Comparison of ENCODE assay signal across 15 mouse cellular contexts in the genomic region with DNA sequence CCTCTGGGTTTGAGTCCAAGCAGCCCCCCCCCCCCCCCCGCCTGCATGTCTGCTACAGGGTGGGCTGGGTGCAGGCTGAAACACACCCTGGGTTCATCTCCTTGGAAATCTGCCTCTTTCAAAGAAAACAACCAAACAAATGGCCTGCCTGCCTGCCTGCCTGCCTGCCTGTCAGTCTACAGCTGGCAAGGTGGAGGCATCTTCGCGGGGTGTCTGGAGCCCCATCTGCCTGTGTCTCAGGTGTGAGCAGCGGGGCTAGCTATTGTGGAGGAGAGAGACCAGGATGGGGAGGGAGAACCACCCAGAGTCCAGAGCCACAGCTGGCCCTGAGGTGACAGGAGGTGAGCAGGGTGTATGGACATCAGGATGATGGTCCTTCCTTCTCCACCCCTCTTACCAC. TPM values are rescaled to one million over a fixed set of nuclear protein-coding genes. Genes with fewer than 3 reads are reported as not detected.
DNase-seq lines count a peak whose midpoint lies in the region; ATAC-seq and TF ChIP-seq lines count a peak whose summit lies in the region.
"Had no signal": no experiment of that assay in that cellular context is flagged by ENCODE, and none has a peak within 500 bp of the region (broad histone marks: within the 10 kb centered on the region; RNA-seq: fewer than 3 reads in every experiment).

No protein-coding gene starts in this region.

- peak overlapping the region; percentile 10; the same call in 1 of the 2 replicates for H3K27ac ChIP-seq in hindbrain, embryonic 11.5 days (ENCODE audit: low read depth, low read length)
- H3K27ac ChIP-seq in hindbrain, postnatal 0 days = no peak overlapping the region
- H3K27ac ChIP-seq in neural tube, embryonic 13.5 days (replicated peaks) = peak overlapping the region; percentile 23; the same call in 1 of the 2 replicates
- H3K27ac ChIP-seq in limb, embryonic 12.5 days = no peak overlapping the region
- H3K27ac ChIP-seq: stomach, postnatal 0 days had no signal

- DNase-seq in cerebellum, adult 18-20 months = peak; percentile 57
- DNase-seq in cerebellum, postnatal 4 days (ENCODE audit: low spot score in 2 of 2) = no peak
- no peak for DNase-seq in hindbrain, embryonic 11.5 days (ENCODE audit: low spot score)
- no peak for DNase-seq in hindbrain, postnatal 0 days (ENCODE audit: low spot score)
- DNase-seq in neural tube, embryonic 10.5 days (ENCODE audit: extremely low spot score, low spot score) = no peak
- DNase-seq: gastrocnemius, postnatal 14 days; kidney, postnatal 10 days; liver, postnatal 0 days; lung, postnatal 4 days; retina, postnatal 1 day; spleen, adult 18-20 months had no signal

- H3K4me1 ChIP-seq in hindbrain, embryonic 11.5 days (replicated peaks; ENCODE audit: control insufficient read depth, insufficient read depth, low read length) = peaks cover 68% of the 10 kb centered on the region
- H3K4me1 ChIP-seq in hindbrain, postnatal 0 days (ENCODE audit: insufficient read depth, low read length) = peaks cover 52% of the 10 kb centered on the region
- H3K4me1 ChIP-seq in neural tube, embryonic 13.5 days (replicated peaks) = peaks cover 100% of the 10 kb centered on the region
- peaks cover 85% of the 10 kb centered on the region for H3K4me1 ChIP-seq in limb, embryonic 12.5 days (replicated peaks)

- no peak overlapping the region for H3K4me3 ChIP-seq in hindbrain, embryonic 11.5 days (ENCODE audit: low read depth, low read length)
- no peak overlapping the region for H3K4me3 ChIP-seq in hindbrain, postnatal 0 days (ENCODE audit: low read length)
- H3K4me3 ChIP-seq in neural tube, embryonic 13.5 days = no peak overlapping the region
- no peak overlapping the region for H3K4me3 ChIP-seq in limb, embryonic 12.5 days (replicated peaks)

- H3K9me3 ChIP-seq in hindbrain, embryonic 11.5 days (ENCODE audit: control insufficient read depth, low read length) = no peaks in the 10 kb centered on the region
- H3K9me3 ChIP-seq in hindbrain, postnatal 0 days (ENCODE audit: low read length) = no peaks in the 10 kb centered on the region
- H3K9me3 ChIP-seq in neural tube, embryonic 13.5 days = no peaks in the 10 kb centered on the region
- H3K9me3 ChIP-seq in limb, embryonic 12.5 days = no peaks in the 10 kb centered on the region

- 87% methylated on average over 4 of the region's 4 CpGs for WGBS in hindbrain, embryonic 11.5 days
- 69% methylated on average over 4 of the region's 4 CpGs for WGBS in hindbrain, postnatal 0 days
- 58% methylated on average over 4 of the region's 4 CpGs for WGBS in neural tube, embryonic 13.5 days
- WGBS in limb, embryonic 12.5 days = 70% methylated on average over 4 of the region's 4 CpGs

- H3K9ac ChIP-seq in hindbrain, embryonic 11.5 days (ENCODE audit: low read depth, low read length) = no peak overlapping the region
- H3K9ac ChIP-seq in hindbrain, postnatal 0 days (replicated peaks; ENCODE audit: low read length) = no peak overlapping the region
- no peak overlapping the region; the same call in 1 of the 2 replicates for H3K9ac ChIP-seq in neural tube, embryonic 13.5 days
- H3K9ac ChIP-seq in limb, embryonic 12.5 days (replicated peaks) = 0 out of 2 replicates have a peak overlapping the region, but pooled peaks have one; percentile 31
- H3K9ac ChIP-seq: liver, postnatal 0 days had no signal

- ATAC-seq in hindbrain, embryonic 11.5 days (ENCODE audit: low FRiP score) = no peak
- no peak for ATAC-seq in hindbrain, postnatal 0 days
- no peak for ATAC-seq in neural tube, embryonic 13.5 days (ENCODE audit: low read depth)
- no peak for ATAC-seq in limb, embryonic 12.5 days (ENCODE audit: insufficient number of reproducible peaks, insufficient read depth, low FRiP score, low TSS enrichment, low read depth)
- ATAC-seq in megakaryocyte progenitor cell, adult 5-6 weeks (replicated peaks; ENCODE audit: poor library complexity) = no peak
- ATAC-seq: liver, postnatal 0 days had no signal

- H3K36me3 ChIP-seq in hindbrain, embryonic 11.5 days (ENCODE audit: control insufficient read depth, insufficient read depth, low read length) = no peaks in the 10 kb centered on the region
- no peaks in the 10 kb centered on the region for H3K36me3 ChIP-seq in hindbrain, postnatal 0 days (ENCODE audit: insufficient read depth, low read length)
- H3K36me3 ChIP-seq in neural tube, embryonic 13.5 days = peaks cover 8% of the 10 kb centered on the region; the same call in 1 of the 2 replicates
- H3K36me3 ChIP-seq in limb, embryonic 12.5 days = peaks cover 25% of the 10 kb centered on the region

- no peaks in the 10 kb centered on the region for H3K27me3 ChIP-seq in hindbrain, embryonic 11.5 days (ENCODE audit: control insufficient read depth, insufficient read depth, low read length)
- no peaks in the 10 kb centered on the region for H3K27me3 ChIP-seq in hindbrain, postnatal 0 days (ENCODE audit: insufficient read depth, low read length)
- H3K27me3 ChIP-seq in neural tube, embryonic 13.5 days = no peaks in the 10 kb centered on the region
- H3K27me3 ChIP-seq in limb, embryonic 12.5 days = 0 out of 2 replicates have a peak, but pooled peaks cover 5% of the 10 kb centered on the region

- H3K4me2 ChIP-seq in hindbrain, embryonic 11.5 days (replicated peaks; ENCODE audit: low read depth, low read length) = no peak overlapping the region
- no peak overlapping the region for H3K4me2 ChIP-seq in hindbrain, postnatal 0 days (ENCODE audit: low read depth, low read length)
- H3K4me2 ChIP-seq in neural tube, embryonic 13.5 days = no peak overlapping the region
- no peak overlapping the region for H3K4me2 ChIP-seq in limb, embryonic 12.5 days

- TF ChIP-seq CTCF in hindbrain, postnatal 0 days (IDR thresholded peaks at IDR 0.05; ENCODE audit: low read depth) = no peak

RNA-seq across cellular contexts. Expression of a gene that starts 30.9 kb away (rescaled TPM):
- 94.8 and 96.9 TPM in 2 replicates for polyA plus RNA-seq in hindbrain, embryonic 11.5 days (2014; fragmentation: Nextera tagmentation; extraction: Ambion mirVana)
- 2.8 and 12.3 TPM in 2 replicates for total RNA-seq in hindbrain, postnatal 0 days (2014; rRNA removed)
- 17.2 and 20.6 TPM in 2 replicates for polyA plus RNA-seq in hindbrain, postnatal 0 days (2015; fragmentation: Nextera tagmentation; extraction: Ambion mirVana)
- polyA plus RNA-seq in neural tube, embryonic 13.5 days (2015; fragmentation: Nextera tagmentation; extraction: Ambion mirVana) = 20.1 and 21.5 TPM in 2 replicates
- polyA plus RNA-seq in limb, embryonic 12.5 days (2016; fragmentation: Nextera tagmentation; extraction: Ambion mirVana) = 111 and 113 TPM in 2 replicates
- 65.9 and 67.1 TPM in 2 replicates for total RNA-seq in megakaryocyte progenitor cell, adult 5-6 weeks (2015)
- total RNA-seq in megakaryocyte progenitor cell, adult 5-6 weeks (2017) = 28.1 and 47.1 TPM in 2 replicates

Comparison
In these comparisons a context has a peak if more than half of its experiments do, and no peak if none do; other contexts are left out.
1. DNase-seq: peak in cerebellum, adult 18-20 months (2 of 2); none in cerebellum, postnatal 4 days (0 of 2), hindbrain, embryonic 11.5 days (single experiment), hindbrain, postnatal 0 days (single experiment) and neural tube, embryonic 10.5 days (single experiment).
2. H3K27ac ChIP-seq: peak in hindbrain, embryonic 11.5 days (single experiment) and neural tube, embryonic 13.5 days (single experiment); none in hindbrain, postnatal 0 days (single experiment) and limb, embryonic 12.5 days (single experiment).